Mouse (Mus musculus) thymus, adult 2 months (tissue): ENCODE data around the gene Tmed1. TPM values are rescaled to one million over a fixed set of nuclear protein-coding genes. Genes with fewer than 3 reads are reported as not detected.

ENCODE experiments used
- DNase-seq: peaks from one replicate; pipeline ENCODE4 v3.0.0; 2021
- H3K27ac ChIP-seq: fragments of 200-500 bp; 2 replicates; pipeline ENCODE4 v1.5.1; 2012; ENCODE audit warnings: low read length, control low read depth; ENCODE audit not compliant: control insufficient read depth, insufficient read depth
- H3K27me3 ChIP-seq: fragments of 200-500 bp; 2 replicates; pipeline ENCODE4 v1.6.1; 2012; ENCODE audit warnings: mild to moderate bottlenecking, low read length, moderate library complexity, mixed read lengths; ENCODE audit not compliant: control insufficient read depth, insufficient read depth
- H3K36me3 ChIP-seq: fragments of 200-500 bp; 2 replicates; pipeline ENCODE4 v1.6.1; 2012; ENCODE audit warnings: mild to moderate bottlenecking, low read length, moderate library complexity; ENCODE audit not compliant: control insufficient read depth, insufficient read depth
- H3K4me1 ChIP-seq: fragments of 200-500 bp; replicated peaks from 2 replicates; pipeline ENCODE4 v1.6.1; 2012; ENCODE audit warnings: low read length; ENCODE audit not compliant: control insufficient read depth, insufficient read depth
- H3K4me3 ChIP-seq: fragments of 200-500 bp; 2 replicates; pipeline ENCODE4 v1.5.1; 2012; ENCODE audit warnings: mild to moderate bottlenecking, low read length, control low read depth, moderate library complexity; ENCODE audit not compliant: control insufficient read depth, insufficient read depth
- CTCF ChIP-seq: fragments of 200-500 bp; IDR thresholded peaks from 2 replicates; pipeline ENCODE4 v1.5.1; 2012; ENCODE audit warnings: mild to moderate bottlenecking, control low read depth, low read length, moderate library complexity, borderline replicate concordance; ENCODE audit not compliant: control insufficient read depth, poor library complexity, insufficient read depth; ENCODE audit errors: extremely low read depth
- POLR2A ChIP-seq: fragments of 200-500 bp; IDR thresholded peaks from 2 replicates; pipeline ENCODE4 v1.6.1; 2012; ENCODE audit warnings: mild to moderate bottlenecking, low read length, control low read depth, moderate library complexity; ENCODE audit not compliant: control insufficient read depth, poor library complexity, insufficient read depth; ENCODE audit errors: extremely low read depth
- WGBS: fragments of 180-500 bp; shearing (Covaris S2); methylation state at CpG from one replicate; pipeline ENCODE4 v1.1.7; 2018; 5-methylcytosine and 5-hydroxymethylcytosine counted together
- polyA plus RNA-seq: library from polyadenylated mRNA; depleted of rRNA; stranded (reverse); fragments of >200 nt; gene quantifications from 2 replicates; pipeline ENCODE4 v1.2.3, GENCODE M21; 2012

Gene Tmed1
- polyA plus RNA-seq, 1 experiment: 17.0 TPM

DNA sequence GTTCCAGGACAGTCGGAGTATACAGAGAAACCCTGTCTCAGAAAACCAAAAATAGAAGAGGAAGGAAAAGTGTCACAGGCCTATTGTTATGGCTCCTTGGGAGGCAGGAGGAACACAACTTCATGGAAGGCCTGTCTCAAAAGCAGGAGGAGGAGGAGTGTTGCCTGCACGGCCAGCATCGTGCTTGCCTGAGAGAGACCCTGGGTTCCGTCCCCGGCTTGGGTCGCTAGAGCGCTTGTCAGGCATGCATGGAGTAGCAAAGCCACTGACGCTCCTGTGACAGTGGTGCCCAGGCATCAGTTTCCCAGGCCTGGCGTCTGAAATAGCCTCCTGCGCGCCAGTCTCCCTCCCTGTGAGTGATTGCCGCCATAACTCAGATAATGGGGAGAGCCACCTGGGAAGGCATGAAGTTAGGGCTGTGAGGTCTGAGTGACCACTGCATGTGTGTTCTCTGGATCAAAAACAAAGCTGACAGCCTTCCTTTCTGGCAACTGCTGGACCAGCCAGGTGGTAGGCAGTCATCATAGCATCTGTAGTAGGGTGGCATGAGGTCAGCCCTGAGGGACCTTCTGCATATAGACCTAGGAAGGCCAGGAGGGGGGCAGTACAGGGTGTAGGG lies 11.7 kb downstream of the Tmed1 start:
- Histone ChIP-seq H3K36me3 (peaks cover 47% of the 10 kb centered on the region), H3K4me1 (no peaks in the 10 kb centered on the region), H3K4me3 (no peak overlapping the region), H3K27ac (no peak overlapping the region), H3K27me3 (no peaks in the 10 kb centered on the region)
- 97% methylated on average over 12 of the region's 12 CpGs for WGBS
- TF ChIP-seq POLR2A (no peak), CTCF (no peak)
- DNase-seq: no peak

DNA sequence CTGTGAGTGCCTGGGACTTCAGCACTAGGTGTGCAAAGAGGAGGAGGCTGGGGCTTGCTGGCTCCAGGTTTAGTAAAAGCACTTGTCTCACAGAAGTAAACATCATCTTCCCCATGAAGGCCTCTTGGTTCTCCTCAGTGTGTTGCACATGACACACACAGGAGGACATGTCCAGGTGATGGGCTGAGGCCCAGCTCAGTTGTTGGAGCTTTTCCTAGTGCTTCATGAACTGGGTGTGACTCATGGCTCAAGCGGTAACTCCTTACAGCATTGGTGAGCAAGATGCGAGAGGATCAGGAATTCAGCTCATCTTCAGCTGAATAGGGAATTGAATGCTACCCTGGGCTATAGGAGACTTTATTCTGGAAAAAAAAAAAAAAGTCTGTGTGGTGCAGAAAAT lies 12.4 kb downstream of the Tmed1 start:
- 97% methylated on average over 2 of the region's 2 CpGs for WGBS
- Histone ChIP-seq H3K36me3 (peaks cover 40% of the 10 kb centered on the region), H3K27ac (no peak overlapping the region)

DNA sequence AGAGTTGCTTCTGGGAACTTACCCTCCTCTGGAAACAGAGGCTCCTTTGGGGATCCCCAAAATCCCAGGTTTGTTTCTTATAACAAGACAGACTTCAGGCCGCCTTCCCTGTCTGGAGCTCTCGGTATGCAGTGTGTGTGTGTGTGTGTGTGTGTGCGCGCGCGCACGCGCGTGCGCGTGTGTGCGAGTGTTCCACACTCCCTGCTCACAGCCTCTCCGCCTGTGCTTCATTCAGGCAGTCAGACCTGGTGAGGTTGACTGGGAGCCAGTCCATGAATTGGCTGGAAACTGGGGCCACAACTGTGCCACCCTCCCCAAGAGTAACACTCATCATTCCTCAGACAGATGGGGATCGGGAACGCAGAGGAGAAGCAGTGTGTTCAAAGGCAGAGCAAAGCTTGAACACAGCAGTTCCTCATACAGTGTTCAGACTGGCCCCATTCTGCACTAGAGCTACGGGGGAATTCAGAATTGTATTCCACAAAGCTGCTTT lies 13.0 kb downstream of the Tmed1 start:
- no peak for DNase-seq
- TF ChIP-seq POLR2A (no peak), CTCF (no peak)
- Histone ChIP-seq H3K4me1 (no peaks in the 10 kb centered on the region), H3K27ac (no peak overlapping the region), H3K4me3 (no peak overlapping the region), H3K36me3 (peaks cover 36% of the 10 kb centered on the region), H3K27me3 (no peaks in the 10 kb centered on the region)
- WGBS: 97% methylated on average over 16 of the region's 16 CpGs

More for the DNA sequence above, 12.4 kb downstream of the Tmed1 start:
- TF ChIP-seq POLR2A: no peak
- TF ChIP-seq CTCF: no peak
- DNase-seq: no peak
- Histone ChIP-seq H3K4me1 (no peaks in the 10 kb centered on the region), H3K27me3 (no peaks in the 10 kb centered on the region), H3K4me3 (no peak overlapping the region)

DNA sequence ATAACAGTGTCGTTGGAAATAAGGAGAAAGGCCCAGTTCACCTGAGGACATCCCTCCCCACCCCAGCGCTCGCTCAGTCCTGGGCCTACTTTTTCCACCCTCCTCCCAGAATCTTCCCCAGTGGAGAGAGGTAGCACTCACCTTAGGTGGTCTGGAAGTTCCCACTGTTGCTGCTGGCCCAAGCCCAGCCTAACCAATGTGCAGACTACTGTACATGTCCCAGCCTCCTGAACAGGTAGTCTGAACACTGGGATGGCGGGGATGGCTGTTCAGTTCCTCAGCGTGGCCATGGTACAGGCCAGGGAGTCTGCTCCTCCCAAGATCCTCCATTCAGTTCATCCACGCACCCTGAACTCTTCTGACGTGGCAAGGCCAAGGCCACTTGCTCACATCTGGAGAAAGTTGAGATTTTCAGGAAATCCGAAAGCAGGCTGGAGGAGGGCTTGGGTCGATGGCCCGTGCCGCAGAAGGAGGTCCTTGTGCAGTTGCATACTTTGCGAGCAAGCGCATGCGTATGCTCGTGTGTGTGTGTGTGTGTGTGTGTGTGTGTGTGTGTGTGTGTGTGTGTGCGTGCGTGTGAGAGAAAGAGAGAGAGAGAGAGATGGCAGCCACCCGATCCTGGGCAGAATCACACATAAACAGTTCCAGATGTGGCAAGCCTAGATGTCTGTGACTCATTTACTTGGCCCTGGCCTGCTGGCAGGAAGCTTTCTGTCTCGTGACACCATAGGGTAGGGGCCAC lies 13.6 kb downstream of the Tmed1 start:
- no peak for TF ChIP-seq POLR2A
- TF ChIP-seq CTCF: no peak
- Histone ChIP-seq H3K27me3 (no peaks in the 10 kb centered on the region), H3K4me3 (no peak overlapping the region), H3K36me3 (peaks cover 40% of the 10 kb centered on the region), H3K27ac (no peak overlapping the region), H3K4me1 (no peaks in the 10 kb centered on the region)
- no peak for DNase-seq
- WGBS: 94% methylated on average over 19 of the region's 19 CpGs

DNA sequence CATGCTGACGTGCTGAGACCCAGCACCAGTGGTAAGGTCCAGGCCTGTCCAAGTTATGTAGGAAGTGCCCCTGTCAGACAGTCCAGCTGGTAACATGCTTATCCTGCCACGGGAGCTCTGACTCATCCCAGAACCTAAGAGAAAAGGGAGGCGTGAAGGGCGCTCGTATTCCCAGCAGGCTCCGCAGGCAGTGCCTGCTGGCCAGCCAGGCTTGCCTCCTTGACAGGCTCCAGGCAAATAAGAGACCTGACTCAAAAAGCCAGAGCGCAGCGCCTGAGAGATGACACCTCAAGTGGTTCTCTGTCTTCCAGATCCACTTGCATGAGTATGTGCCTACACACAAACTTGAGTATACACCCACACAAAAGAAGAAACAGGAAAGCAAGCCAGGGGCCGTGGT lies 15.3 kb downstream of the Tmed1 start:
- H3K4me1 ChIP-seq: no peaks in the 10 kb centered on the region
- no peak for DNase-seq
- H3K36me3 ChIP-seq: peaks cover 46% of the 10 kb centered on the region
- H3K27me3 ChIP-seq: no peaks in the 10 kb centered on the region
- WGBS: 96% methylated on average over 9 of the region's 9 CpGs
- no peak overlapping the region for H3K27ac ChIP-seq
- TF ChIP-seq CTCF (no peak), POLR2A (no peak)
- H3K4me3 ChIP-seq: no peak overlapping the region

DNA sequence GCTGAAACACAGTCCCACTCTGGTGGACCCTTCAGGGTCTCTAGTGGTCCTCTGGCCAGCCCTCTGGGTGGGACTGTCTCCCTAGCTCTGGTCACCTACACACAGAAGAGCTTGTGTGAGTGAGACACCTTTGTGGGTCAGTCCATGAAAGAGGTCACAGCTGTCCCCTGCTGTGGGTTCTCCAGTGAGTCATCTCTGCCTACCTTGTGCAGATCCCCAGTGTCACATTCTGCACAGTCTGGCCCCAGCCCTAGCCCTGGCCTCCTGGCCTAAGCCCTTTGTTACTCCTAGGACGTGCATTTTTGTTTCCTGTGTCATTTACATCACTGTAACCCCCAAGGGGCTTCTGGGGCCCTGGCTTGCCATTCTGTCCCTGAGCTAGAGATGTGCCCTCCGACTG lies 16.1 kb downstream of the Tmed1 start:
- Histone ChIP-seq H3K36me3 (peaks cover 42% of the 10 kb centered on the region), H3K4me1 (no peaks in the 10 kb centered on the region), H3K4me3 (no peak overlapping the region), H3K27me3 (no peaks in the 10 kb centered on the region), H3K27ac (no peak overlapping the region)
- TF ChIP-seq POLR2A: no peak
- no peak for TF ChIP-seq CTCF
- WGBS: 91% methylated on average over 2 of the region's 2 CpGs
- no peak for DNase-seq
